Mouse (Mus musculus): ENCODE results near the gene Ipo13. TPM values are rescaled to one million over a fixed set of nuclear protein-coding genes. Genes with fewer than 3 reads are reported as not detected.
A peak's percentile ranks its signal among the peaks of the same experiment; 100 is the strongest.

Ipo13 gene
- total RNA-seq, 2 experiments from 2014 or later = 131 to 146 TPM

GRCm38 (mm10) chr4:117885093-117885492 lies 29.7 kb downstream of the Ipo13 start:
- DNase-seq (ENCODE audit: extremely low spot score in 1 of 2, low spot score in 1 of 2) = no peak

GRCm38 (mm10) chr4:117884146-117884545 lies 30.7 kb downstream of the Ipo13 start:
- no peak for DNase-seq (ENCODE audit: extremely low spot score in 1 of 2, low spot score in 1 of 2)

DNA sequence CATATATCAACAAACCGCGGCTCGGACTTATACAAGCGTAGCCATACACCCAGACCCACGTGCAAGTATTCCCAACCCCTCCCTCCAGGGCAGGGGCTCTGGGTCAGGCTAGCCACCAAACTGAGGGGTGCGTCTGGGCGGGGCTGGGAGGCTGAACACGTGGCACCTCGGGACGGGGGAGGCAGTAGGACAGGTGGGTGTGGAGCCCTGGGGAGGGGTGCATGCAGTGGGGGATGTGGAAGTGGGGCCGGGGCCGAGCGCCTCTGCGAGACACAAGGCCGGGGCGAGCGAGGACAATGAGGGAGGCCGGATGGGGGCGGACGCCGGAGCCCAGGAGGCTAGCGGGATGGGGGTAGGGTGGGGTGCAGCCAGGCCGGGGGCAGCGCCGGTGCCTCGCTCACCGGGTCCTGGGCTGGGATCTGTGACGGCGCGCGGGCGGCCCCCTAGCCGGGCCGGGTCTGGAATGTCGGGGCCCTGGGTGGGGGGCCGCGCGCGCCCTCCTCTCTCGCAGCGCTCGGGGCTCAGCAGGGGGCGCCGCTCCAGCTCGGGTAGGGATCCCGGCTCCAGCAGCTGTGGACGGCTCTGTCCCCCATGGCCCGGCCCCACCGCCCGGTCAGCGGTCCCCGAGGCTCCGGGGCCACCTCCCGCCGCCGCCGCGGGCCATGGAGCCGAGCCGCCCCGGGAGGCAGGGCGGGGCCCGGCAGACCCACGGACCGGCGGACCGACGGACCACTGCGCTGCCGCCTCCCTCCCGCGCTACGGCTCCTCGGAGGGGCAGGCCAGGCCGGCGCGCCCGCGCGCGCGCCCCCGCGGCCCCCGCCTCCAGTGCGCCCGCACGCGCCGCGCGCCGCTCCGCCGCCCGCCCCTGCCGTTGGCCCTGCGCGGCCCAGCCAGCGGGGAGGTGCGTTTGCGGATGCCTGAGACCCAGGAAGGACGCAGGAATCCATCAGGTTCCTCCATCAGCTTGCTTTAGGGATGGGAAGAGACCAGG lies 31.8 kb downstream of the Ipo13 start, which contains the start of gene B4galt2:
B4galt2 (minus strand) TSS at position 787 of the 991 bp plus-strand sequence.
- DNase-seq (ENCODE audit: extremely low spot score in 1 of 2, low spot score in 1 of 2) = peak; percentile 63 to 68

- DNase-seq (ENCODE audit: extremely low spot score in 1 of 2, low spot score in 1 of 2) = no peak
Observed at GRCm38 (mm10) chr4:117878703-117879102, 36.1 kb downstream of the Ipo13 start.

DNA sequence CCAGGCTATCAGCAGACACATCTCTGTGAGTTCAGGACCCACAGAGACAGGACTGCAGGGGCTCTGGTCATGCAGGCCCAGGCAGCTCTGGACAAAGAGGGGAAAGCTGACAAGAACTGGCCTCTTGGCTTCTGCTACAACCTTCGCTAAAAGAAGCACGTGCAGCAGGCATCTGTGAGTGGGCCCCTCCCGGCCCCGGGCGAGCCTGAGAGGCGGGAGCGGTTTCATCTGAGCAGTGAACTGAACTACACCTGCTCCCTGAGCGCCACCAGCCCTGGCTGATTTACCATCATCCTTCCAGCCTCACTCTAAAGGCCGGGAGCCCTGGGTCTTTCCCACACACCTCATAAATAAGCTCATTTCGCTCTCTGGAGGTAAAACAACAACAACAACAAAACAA lies 36.5 kb downstream of the Ipo13 start:
- DNase-seq (ENCODE audit: extremely low spot score in 1 of 2, low spot score in 1 of 2) = no peak

DNA sequence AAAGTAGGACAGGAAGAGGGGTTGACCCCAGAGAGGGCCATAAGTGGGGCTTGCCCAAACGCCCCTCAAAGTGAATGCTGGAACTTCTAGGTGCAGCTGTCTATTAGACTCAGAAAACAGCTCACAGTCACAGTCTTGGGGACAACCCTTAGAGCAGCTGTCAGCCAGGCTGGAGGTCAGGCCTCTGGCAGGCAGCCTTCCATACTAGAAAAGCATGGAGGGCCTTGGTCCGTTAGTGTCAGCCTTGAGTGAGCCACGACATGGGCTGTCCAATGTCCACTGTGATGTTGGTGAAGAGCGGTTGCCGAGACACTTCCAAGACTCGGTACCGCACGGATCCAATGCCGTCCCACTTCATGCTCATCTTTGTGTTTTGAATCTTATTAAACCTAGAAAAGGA lies 41.2 kb downstream of the Ipo13 start:
- no peak for DNase-seq (ENCODE audit: extremely low spot score in 1 of 2, low spot score in 1 of 2)

GRCm38 (mm10) chr4:117872471-117872886 lies 42.3 kb downstream of the Ipo13 start, which contains the start of gene Ccdc24:
TSS of gene Ccdc24 (minus strand) at chr4:117872557.
- DNase-seq (ENCODE audit: extremely low spot score in 1 of 2, low spot score in 1 of 2) = no peak

DNA sequence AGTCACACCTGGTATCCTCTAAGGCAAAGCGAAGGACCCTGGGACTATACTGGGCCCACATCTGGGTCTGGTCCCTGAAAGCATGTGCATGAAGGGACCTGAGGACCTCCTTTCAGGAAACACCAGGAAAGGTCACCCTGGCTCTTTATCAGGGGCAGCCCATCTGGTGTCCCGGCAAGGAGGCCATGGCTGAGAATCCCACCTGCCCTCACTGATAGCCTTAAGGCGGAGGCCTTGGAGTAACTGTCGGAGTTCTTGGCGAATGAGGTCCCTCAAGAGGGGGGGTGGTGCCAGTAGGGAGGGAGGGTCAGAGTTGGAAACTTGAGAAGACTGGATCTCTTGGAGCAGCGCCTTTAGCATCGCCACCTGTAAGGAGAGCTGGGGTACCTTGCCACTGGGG lies 43.0 kb downstream of the Ipo13 start:
- no peak for DNase-seq (ENCODE audit: extremely low spot score in 1 of 2, low spot score in 1 of 2)

- no peak for DNase-seq (ENCODE audit: extremely low spot score in 1 of 2, low spot score in 1 of 2)
Observed at GRCm38 (mm10) chr4:117870437-117870836, 44.4 kb downstream of the Ipo13 start.

GRCm38 (mm10) chr4:117869317-117869716 lies 45.5 kb downstream of the Ipo13 start:
- no peak for DNase-seq (ENCODE audit: extremely low spot score in 1 of 2, low spot score in 1 of 2)

DNA sequence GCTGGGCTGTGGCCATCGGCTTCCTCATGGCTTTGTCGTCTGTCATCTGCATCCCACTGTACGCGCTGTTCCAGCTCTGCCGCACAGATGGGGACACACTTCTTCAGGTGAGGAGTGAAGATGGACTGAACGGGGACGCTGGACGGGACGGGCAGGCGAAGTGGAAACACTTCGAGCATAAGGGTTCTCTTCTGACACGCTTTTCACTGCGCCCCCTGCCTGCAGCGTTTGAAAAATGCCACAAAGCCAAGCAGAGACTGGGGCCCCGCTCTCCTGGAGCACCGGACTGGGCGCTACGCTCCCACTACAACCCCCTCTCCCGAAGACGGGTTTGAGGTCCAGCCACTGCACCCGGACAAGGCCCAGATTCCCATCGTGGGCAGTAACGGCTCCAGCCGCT lies 47.0 kb downstream of the Ipo13 start:
- peak; percentile 49 to 74 for DNase-seq (ENCODE audit: extremely low spot score in 1 of 2, low spot score in 1 of 2)

DNA sequence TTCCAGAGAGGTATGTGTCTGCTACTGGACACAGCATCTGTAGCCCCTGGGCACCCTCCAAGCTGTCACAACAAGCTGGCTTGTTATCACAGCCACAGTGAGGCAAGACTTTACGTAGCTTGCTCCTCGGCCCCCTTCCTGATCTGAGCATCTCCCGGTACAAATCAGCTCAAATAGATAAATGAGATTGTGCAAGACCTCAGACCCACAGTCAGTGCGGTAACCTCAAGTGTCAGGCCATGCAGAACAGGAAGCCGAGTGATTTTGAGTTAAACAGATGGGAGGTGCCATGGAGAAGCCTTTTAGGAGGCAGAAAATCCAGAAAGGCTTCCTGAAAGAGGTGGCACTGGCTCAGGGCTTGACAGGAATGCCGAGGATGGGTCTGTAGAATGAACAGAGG lies 47.8 kb downstream of the Ipo13 start:
- no peak for DNase-seq (ENCODE audit: extremely low spot score in 1 of 2, low spot score in 1 of 2)

GRCm38 (mm10) chr4:117866083-117866482 lies 48.7 kb downstream of the Ipo13 start:
- DNase-seq (ENCODE audit: extremely low spot score in 1 of 2, low spot score in 1 of 2) = no peak

DNA sequence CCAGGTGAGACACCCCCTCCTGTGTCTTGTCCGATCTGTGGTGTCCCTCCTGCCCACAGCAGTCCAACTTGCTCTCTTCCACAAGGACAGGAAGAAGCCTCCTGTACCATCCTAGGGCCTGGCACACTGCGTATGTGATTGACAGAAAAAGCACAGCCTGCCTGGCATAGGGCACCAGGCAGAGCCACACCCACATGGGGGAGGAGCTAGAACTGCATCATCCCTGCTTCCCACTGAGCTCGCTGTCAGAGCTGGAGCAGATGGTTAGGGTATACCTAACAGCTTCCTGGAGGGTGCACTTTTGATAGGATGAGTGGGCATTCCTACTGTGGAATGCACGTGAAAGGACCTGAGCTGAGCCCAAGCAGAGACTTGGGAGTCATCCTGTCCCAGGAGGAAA lies 52.0 kb downstream of the Ipo13 start:
- DNase-seq (ENCODE audit: extremely low spot score in 1 of 2, low spot score in 1 of 2) = peak in 1 of 2 experiments; percentile 31

- no peak for DNase-seq (ENCODE audit: extremely low spot score in 1 of 2, low spot score in 1 of 2)
Observed at GRCm38 (mm10) chr4:117860570-117860969, 54.2 kb downstream of the Ipo13 start.

DNA sequence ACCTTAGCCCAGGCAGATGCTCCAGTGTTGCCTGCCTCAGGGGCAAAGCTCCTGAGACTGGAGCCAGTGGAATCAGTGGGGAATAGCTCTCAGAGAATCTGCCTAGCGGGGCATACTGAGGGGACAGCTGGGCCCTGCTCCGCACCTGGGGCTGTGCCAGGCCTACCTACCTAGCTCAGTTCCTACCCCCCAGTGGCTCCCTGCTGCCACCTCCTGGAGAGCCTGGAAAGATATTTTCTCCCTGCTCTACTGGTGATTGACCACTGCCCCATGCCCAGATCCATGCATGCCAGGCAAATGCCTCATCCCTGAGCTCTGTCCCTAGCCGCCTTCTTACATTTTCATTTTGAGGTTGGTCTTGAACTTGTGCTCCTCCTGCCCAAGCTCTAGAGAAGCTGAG lies 56.0 kb downstream of the Ipo13 start:
- DNase-seq (ENCODE audit: extremely low spot score in 1 of 2, low spot score in 1 of 2) = peak; percentile 54 to 80

DNA sequence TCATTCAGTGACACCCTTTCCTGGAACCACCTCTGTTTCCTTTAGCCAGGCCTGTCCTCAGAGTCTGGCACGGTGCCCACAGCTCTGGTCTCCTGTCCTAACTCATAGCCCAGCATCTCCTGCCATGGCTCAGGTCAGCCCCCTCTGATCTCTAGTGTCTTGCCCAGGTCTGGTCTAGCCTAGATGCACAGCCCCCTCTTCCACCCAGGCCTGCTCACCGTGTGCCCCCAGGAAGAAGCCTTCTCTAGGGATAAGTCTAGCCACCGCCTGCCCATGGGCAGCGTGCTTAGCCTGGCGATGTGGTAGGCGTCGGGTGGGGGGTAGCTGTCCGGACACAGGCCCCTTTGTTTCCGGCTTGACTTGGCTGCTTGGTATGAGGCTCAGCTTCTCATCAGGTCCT lies 59.7 kb downstream of the Ipo13 start:
- DNase-seq (ENCODE audit: extremely low spot score in 1 of 2, low spot score in 1 of 2) = no peak

DNA sequence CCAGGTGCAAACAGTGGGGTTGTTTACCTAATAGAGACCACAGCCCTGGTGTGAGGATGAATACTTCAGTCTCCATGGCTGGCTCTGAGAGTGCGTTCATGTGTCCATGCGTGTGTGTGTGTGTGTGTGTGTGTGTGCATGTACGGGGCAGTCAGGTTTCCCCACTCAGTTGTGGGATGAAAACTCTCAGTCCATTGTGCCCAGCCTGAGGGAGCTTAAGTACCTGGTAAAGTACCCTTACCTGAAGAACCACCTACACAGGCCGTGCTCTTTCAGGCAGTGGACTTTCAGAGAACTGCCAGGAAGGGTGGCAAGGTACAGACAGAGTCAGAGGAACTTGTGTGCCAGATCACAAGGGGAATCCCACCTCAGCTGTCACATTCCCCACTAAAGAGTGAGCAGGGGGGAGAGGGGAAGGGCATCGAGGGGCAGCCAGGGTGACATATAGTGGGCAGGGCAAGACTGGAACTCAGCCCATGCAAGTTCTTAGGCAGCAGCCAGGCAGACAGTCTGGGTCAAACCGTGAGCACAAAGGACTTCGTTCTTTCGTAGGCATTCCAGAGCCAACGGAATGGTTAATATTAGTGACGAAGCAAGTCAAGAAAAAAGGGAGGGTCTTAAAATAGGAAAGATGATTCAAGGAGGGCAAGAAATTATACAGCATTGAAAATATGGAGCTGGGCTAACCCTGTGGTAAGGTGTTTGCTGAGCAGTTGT lies 62.5 kb downstream of the Ipo13 start:
- no peak for DNase-seq (ENCODE audit: extremely low spot score in 1 of 2, low spot score in 1 of 2)

- no peak for DNase-seq (ENCODE audit: extremely low spot score in 1 of 2, low spot score in 1 of 2)
Observed at GRCm38 (mm10) chr4:117850871-117851270, 63.9 kb downstream of the Ipo13 start.

- no peak for DNase-seq (ENCODE audit: extremely low spot score in 1 of 2, low spot score in 1 of 2)
Observed at GRCm38 (mm10) chr4:117850176-117850575, 64.6 kb downstream of the Ipo13 start.

GRCm38 (mm10) chr4:117849506-117849905 lies 65.3 kb downstream of the Ipo13 start:
- DNase-seq (ENCODE audit: extremely low spot score in 1 of 2, low spot score in 1 of 2) = no peak
